Mouse (Mus musculus) heart, embryonic 10.5 days (tissue): ENCODE results near the gene Tifab. TPM values are rescaled to one million over a fixed set of nuclear protein-coding genes. Genes with fewer than 3 reads are reported as not detected.

Experiments used
- DNase-seq: peaks from one replicate; pipeline ENCODE4 v3.0.0-alpha.2; 2017; ENCODE audit warnings: low spot score
- H3K27ac ChIP-seq: fragments of 300-500 bp; sonication (generic); 2 replicates; pipeline ENCODE4 v1.5.1; 2016; ENCODE audit warnings: mild to moderate bottlenecking
- H3K27me3 ChIP-seq: fragments of 300-500 bp; sonication (generic); 2 replicates; pipeline ENCODE4 v1.6.1; 2016; ENCODE audit warnings: mild to moderate bottlenecking; ENCODE audit not compliant: poor library complexity, insufficient read depth, severe bottlenecking
- H3K36me3 ChIP-seq: fragments of 300-500 bp; sonication (generic); 2 replicates; pipeline ENCODE4 v1.6.1; 2016; ENCODE audit warnings: mild to moderate bottlenecking, moderate library complexity
- H3K4me1 ChIP-seq: fragments of 300-500 bp; sonication (generic); 2 replicates; pipeline ENCODE4 v1.6.1; 2016; ENCODE audit warnings: mild to moderate bottlenecking
- H3K4me3 ChIP-seq: fragments of 300-500 bp; sonication (generic); 2 replicates; pipeline ENCODE4 v1.5.1; 2016; ENCODE audit warnings: mild to moderate bottlenecking, moderate library complexity
- H3K9me3 ChIP-seq: fragments of 300-500 bp; sonication (generic); 2 replicates; pipeline ENCODE4 v1.6.1; 2016; ENCODE audit warnings: mild to moderate bottlenecking, moderate library complexity
- WGBS: fragments of 180-500 bp; shearing (Covaris S2); methylation state at CpG from one replicate; pipeline ENCODE4 v1.1.7; 2016; 5-methylcytosine and 5-hydroxymethylcytosine counted together
- polyA plus RNA-seq: library from polyadenylated mRNA; unstranded; fragments of >200 nt; fragmentation: Nextera tagmentation; extraction: Ambion mirVana; gene quantifications from 2 replicates; pipeline ENCODE4 v1.2.1, GENCODE M21; 2016

Gene Tifab
- polyA plus RNA-seq: 0.31 and 1.0 TPM in 2 replicates

DNA sequence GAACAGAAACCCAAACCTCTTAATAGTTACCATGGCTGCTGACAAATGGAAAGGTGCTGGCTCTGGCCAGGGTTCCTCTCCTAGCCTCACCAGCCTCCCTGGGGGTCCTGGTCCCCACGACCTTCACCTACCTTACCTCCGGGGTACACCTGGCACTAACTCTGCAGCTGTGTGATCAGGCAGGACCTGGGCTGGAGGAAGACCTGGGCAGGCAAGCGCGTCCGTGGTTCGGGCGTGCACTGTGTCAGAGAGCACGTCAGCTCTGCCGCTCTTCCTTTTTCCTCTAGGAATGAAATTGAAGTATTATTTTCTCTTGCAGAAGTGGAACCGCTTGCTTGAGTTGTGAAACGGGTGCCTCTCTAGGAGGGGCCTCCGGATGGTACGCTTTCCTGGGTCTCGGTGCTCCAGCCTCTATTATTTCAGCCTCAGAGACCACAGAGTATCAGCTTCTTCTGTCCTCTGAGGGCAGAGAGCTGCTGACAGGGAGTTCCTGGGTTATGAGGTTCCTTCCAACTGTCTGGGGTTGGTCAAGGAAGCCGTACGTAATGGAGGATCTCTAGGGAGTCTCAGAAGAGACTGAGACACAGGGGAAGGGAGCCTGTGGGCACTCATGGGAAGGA lies at the start of gene Tifab:
Tifab (minus strand) TSS at position 470 of the 620 bp plus-strand sequence.
- H3K27ac ChIP-seq: no peak within 1 kb of the TSS
- no peak for DNase-seq
- 84% methylated on average over 16 of the region's 16 CpGs for WGBS

DNA sequence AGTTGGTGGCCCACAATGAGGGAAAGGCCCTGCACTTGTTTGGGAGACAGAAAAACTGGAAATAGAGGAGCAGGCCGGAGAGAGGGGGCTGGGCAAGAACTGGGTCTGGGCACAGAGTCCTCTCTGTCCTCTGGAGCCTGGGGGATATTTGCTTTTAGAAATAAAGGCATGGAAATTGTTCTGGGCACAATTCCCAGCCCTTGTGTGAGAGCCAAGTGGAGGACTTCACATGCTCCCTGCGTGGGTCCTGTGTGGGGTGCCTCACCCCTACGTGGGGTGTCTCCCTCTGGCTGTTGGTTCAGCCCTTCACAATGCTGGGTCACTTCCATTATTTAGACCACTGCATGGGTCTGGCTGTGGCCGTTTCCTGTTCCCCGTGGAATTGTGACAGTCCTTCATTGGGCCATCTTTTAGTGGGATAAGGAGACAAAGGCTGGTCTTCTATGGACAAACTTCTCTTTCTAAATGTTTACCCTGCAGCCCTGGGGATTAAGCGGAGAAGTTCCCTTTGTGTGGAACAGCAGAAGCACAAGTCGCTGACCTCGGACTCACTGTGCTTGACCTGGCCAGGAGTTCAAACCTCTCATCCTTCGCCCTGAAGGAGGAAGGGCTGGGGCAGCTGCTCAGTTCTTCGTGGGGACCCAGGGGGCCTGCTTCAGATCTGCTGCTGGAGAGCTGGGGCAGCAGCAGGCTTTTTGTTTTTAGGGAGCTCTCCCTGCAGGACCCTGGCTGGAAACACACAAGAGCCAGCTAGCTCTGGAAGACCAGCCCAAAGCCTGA lies 47.7 kb upstream of the Tifab start:
- no peak for DNase-seq
- Histone ChIP-seq H3K4me3 (no peak overlapping the region), H3K36me3 (no peaks in the 10 kb centered on the region), H3K27me3 (peaks cover 100% of the 10 kb centered on the region), H3K9me3 (no peaks in the 10 kb centered on the region), H3K27ac (no peak overlapping the region), H3K4me1 (peaks cover 17% of the 10 kb centered on the region)
- WGBS: 35% methylated on average over 10 of the region's 10 CpGs

More for the DNA sequence above, at the start of gene Tifab:
- Histone ChIP-seq H3K9me3 (no peaks in the 10 kb centered on the region), H3K36me3 (no peaks in the 10 kb centered on the region), H3K4me3 (no peak within 1 kb of the TSS), H3K27me3 (peaks cover 34% of the 10 kb centered on the region), H3K4me1 (no peaks in the 10 kb centered on the region)

DNA sequence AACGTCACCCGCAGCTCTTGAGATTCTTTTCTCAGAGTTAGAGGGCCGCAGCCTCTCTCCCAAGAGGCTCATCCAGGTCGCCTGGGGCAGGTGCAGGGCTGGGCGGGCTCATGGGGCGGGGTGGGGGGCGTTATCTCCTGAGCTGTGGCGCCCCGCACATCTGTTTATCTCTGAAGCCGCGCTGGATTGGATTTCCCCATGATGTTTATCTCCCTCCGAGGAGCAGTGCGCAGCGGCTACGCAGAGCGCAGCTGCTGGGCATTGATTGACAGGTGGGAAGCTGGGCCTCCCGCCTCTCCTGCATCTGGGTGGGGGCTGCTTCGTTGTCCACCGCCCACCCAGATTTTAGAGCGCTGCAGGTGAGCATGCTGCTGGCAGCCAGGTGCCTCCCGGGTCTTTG lies 44.9 kb upstream of the Tifab start:
- no peak overlapping the region for H3K4me3 ChIP-seq
- 3% methylated on average over 21 of the region's 21 CpGs for WGBS
- no peaks in the 10 kb centered on the region for H3K36me3 ChIP-seq
- no peaks in the 10 kb centered on the region for H3K9me3 ChIP-seq
- DNase-seq: no peak
- H3K27me3 ChIP-seq: peaks cover 99% of the 10 kb centered on the region
- no peak overlapping the region for H3K27ac ChIP-seq
- peaks cover 22% of the 10 kb centered on the region for H3K4me1 ChIP-seq

DNA sequence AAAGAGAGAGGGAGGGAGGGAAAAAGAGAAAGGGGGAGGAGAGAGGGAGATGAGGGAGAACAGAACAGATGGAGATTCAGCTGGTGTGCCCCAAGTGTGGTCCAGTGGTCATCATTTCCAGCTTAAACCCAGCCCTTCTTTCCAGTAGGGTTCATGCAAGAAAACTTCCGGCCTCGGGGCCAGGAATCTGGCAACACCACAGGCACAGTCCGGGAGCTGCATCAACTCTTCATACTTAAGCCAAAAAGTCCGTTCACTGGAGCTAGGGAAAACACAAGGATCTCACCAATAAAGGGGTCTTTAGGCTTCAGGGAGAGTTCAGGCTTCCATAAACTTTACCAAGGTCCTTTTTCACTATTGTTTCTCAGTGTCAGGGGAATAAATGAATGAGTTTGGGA lies 44.2 kb upstream of the Tifab start:
- Histone ChIP-seq H3K27ac (no peak overlapping the region), H3K9me3 (no peaks in the 10 kb centered on the region), H3K4me1 (peaks cover 22% of the 10 kb centered on the region), H3K36me3 (no peaks in the 10 kb centered on the region), H3K27me3 (peaks cover 99% of the 10 kb centered on the region), H3K4me3 (peak overlapping the region; percentile 59)
- no peak for DNase-seq
- WGBS: 7% methylated on average over 4 of the region's 4 CpGs

DNA sequence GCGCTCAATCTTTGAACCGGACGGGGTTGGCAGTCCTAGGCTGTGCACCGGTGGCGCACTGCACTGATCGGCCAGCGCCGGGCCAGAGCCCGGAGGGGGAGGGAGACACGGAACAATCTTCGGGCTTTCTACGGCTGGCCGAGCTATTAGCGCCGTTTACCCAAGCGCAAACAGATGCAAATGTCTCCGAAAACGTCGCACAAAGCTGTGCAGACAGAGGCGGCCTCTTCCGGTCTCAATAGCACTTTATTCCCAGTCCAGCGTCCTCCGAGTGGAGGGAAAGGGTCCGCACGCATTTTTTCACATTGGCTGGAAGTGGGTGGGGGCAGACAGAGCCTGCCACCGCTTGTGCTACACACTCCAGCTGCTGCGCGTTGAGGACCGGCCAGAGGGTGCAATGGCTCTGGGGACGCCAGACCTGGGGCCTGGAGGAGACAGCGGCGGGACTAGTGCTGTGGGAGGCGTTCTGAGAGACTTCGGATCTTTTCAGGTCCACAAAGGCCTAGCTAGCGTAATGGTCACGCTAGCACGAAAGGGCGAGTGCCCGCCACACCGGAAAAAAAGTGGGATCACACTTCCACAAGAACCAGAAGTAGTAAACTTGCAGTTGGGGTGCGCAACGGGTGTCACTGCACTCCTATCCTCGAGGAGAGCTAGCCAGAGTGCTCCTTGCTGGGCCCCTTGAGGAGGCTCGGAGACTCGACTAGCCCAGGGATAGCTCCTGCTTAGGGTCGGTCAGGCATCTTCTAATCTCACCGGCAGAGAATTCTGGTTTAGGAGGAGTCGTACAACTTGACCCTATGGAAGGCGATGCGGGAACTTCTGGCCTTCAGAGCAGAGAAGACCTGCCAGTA lies 43.5 kb upstream of the Tifab start:
- H3K27me3 ChIP-seq: peaks cover 97% of the 10 kb centered on the region
- H3K9me3 ChIP-seq: no peaks in the 10 kb centered on the region
- DNase-seq: no peak
- H3K4me1 ChIP-seq: peaks cover 22% of the 10 kb centered on the region
- WGBS: 1% methylated on average over 50 of the region's 50 CpGs
- peak overlapping the region; percentile 17; the same call in 1 of the 2 replicates for H3K27ac ChIP-seq
- no peaks in the 10 kb centered on the region for H3K36me3 ChIP-seq
- peak overlapping the region; percentile 59 for H3K4me3 ChIP-seq

DNA sequence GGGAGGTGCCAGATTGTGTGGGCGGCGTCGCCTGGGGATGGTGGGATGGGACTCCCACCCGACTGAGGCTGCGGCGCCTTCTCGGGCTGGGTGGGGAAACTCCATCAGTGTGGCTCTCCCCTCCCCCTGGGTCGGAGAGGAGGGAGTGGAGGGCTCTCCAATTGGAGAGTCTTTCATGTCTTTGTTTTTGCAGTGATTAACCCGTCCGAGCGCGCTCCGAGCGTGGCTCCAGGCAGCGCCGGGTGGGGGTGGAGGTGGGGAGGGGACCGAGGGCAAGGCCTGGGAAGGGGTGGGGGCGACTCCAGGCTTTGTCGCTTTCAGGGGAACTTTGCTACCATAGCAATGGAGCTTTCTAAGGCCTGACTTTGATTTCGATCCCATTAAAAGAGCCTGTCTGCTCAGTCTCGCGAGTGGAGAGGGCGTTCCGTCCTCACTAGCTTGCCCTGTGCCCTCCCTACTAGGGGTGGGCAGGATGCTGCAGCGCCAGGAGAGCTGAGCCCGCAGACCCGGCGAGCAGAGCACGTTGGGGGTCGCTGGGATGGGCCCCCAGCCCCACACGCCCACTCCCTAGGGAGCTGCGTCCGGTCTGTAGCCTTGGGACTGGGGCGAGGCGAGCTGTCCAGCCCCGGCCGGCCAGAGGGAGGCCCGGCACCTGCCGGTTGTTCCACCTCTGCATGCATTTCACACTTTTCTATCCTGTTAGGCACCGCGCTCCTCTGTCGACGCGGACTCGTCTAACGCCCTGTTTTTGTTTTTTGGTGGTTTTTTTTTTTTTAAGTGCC lies 42.6 kb upstream of the Tifab start:
- H3K9me3 ChIP-seq: no peaks in the 10 kb centered on the region
- peak overlapping the region; percentile 56 for H3K27ac ChIP-seq
- peak overlapping the region; percentile 59 for H3K4me3 ChIP-seq
- H3K36me3 ChIP-seq: no peaks in the 10 kb centered on the region
- H3K4me1 ChIP-seq: peaks cover 28% of the 10 kb centered on the region
- WGBS: under 1% methylated on average over 46 of the region's 46 CpGs
- no peak for DNase-seq
- H3K27me3 ChIP-seq: peaks cover 97% of the 10 kb centered on the region

DNA sequence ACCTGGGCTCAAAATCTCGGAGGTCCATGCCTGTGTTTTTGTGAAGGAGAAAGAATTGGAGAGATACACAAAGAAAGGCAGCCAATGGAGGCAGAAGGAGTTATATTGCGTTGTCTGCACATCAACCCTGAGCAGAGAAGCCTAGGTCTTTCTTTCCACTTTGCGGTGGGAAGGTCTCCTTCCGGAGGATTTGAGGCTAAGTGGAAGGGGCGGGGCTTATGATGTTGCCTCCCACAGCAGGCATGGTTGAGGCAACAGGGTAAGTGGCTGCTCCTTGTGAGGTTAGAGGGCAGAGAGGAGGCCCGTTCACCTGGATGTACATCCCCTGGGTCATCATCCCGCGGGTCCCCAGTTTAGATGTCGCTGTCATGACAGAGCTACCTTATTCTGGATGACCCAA lies 40.6 kb upstream of the Tifab start:
- Histone ChIP-seq H3K4me3 (no peak overlapping the region), H3K4me1 (peaks cover 40% of the 10 kb centered on the region), H3K27me3 (peaks cover 97% of the 10 kb centered on the region), H3K27ac (no peak overlapping the region), H3K36me3 (no peaks in the 10 kb centered on the region), H3K9me3 (no peaks in the 10 kb centered on the region)
- 52% methylated on average over 9 of the region's 9 CpGs for WGBS
- no peak for DNase-seq

DNA sequence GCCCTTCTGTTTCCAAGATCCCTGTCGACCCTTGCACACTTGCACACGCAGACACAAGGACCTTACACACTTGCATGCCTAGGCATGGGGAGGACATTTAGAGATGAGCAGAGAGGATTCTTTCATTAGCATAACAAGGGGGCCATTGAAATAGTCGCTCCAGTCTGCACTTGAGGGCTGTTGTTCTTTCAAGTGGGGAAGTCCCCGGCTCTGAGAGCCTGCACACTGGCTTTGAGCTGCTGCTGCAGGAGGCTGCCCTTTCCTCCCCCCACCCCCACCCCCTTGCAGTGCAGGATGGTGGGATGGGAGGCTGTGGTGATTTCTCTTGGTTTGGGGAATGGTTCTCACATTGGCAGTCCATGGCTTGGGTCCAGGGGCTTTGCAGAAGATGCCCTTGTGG lies 37.4 kb upstream of the Tifab start:
- Histone ChIP-seq H3K27me3 (peaks cover 97% of the 10 kb centered on the region), H3K27ac (no peak overlapping the region), H3K4me1 (peaks cover 20% of the 10 kb centered on the region), H3K36me3 (no peaks in the 10 kb centered on the region), H3K4me3 (no peak overlapping the region), H3K9me3 (peaks cover under 1% of the 10 kb centered on the region; the same call in 1 of the 2 replicates)
- WGBS: 22% methylated on average over 4 of the region's 4 CpGs
- no peak for DNase-seq

DNA sequence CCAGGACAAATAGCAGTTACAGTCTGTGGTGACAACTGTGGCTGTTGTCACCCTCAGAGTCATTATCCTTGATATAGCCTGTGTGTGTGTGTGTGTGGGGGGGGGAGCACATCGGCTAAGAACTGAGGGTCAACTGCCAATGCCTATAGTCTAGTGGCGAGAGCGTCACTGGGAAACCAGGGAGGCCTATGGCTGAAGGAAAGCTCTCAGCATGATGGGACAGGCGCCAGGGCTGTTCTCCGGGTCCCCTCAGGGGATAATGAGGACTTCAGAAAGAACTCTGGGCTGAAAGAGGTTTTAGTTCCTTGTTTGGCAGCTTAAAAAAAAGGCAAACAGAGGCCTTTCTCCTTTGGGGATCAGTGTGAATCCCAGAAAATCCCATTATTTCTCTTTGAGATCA lies 35.9 kb upstream of the Tifab start:
- peaks cover 18% of the 10 kb centered on the region for H3K4me1 ChIP-seq
- no peak overlapping the region for H3K4me3 ChIP-seq
- WGBS: 40% methylated on average over 5 of the region's 5 CpGs
- H3K27ac ChIP-seq: no peak overlapping the region
- H3K27me3 ChIP-seq: peaks cover 97% of the 10 kb centered on the region
- no peaks in the 10 kb centered on the region for H3K36me3 ChIP-seq
- no peak for DNase-seq
- H3K9me3 ChIP-seq: peaks cover 6% of the 10 kb centered on the region; the same call in 1 of the 2 replicates

DNA sequence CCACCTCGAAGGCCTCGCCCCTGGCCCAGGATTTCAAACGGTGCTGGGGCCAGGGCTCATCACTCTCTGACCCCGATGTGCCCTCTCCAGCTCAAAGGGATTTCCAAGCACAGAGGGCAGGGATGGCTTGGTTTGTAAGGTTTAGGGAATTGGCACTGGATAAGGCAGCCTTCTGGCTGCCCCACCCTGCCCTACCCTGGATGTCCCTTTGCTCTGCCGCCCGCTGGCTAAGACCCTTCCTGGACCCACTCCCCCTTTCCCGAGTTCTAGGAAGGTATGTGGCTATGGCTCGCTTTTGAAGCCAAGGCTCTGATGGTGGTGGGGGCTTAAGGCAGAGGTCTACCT lies 30.4 kb upstream of the Tifab start:
- WGBS: 16% methylated on average over 8 of the region's 8 CpGs
- peaks cover 82% of the 10 kb centered on the region for H3K27me3 ChIP-seq

DNA sequence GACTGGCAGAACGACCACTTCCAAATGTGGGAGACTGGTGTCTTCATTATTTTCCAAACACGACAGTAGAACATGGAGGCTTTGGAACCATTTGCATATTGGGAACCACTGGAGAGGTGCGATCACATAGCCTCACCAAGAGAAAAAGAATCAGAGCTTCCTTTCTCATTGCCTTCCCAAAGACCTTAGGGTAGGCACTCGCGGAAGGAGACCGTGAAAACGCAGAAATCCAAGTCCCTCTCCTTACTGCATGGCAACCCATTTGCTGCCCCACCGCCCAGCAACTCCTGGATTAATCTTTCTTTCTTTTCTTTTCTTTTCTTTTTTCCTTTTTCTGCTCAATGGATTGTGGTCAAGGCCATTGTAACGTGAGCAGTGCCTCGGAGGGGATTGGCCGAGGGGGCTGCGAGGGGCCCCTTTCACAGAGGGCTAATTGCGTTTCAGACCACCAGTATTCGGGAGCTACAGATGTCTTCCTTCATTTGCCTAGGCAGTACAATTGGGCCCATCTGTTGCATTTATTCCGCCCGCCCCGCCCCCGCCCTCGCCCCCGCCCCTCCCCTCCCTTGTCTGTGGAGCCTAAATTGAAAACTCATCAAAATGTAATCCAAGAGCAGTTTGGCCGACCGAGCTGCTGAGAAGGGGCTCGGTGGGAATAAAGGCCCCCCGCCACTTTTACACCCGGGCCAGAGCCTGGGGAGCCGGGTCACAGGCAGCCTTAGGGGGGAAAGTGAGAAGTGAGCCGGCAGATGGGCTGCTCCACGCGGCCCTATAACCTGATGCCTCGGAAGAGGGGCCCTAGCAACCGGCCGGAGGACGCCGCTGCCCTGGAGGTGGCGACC lies 29.8 kb upstream of the Tifab start:
- H3K36me3 ChIP-seq: no peaks in the 10 kb centered on the region
- no peak overlapping the region; the same call in 1 of the 2 replicates for H3K27ac ChIP-seq
- no peak for DNase-seq
- H3K4me1 ChIP-seq: peaks cover 18% of the 10 kb centered on the region
- H3K27me3 ChIP-seq: peaks cover 76% of the 10 kb centered on the region
- peaks cover 6% of the 10 kb centered on the region; the same call in 1 of the 2 replicates for H3K9me3 ChIP-seq
- 5% methylated on average over 35 of the region's 35 CpGs for WGBS
- peak overlapping the region; percentile 45 for H3K4me3 ChIP-seq

More for the DNA sequence above, 30.4 kb upstream of the Tifab start:
- DNase-seq: no peak
- Histone ChIP-seq H3K4me3 (peak overlapping the region; percentile 45), H3K27ac (no peak overlapping the region; the same call in 1 of the 2 replicates), H3K9me3 (peaks cover 6% of the 10 kb centered on the region; the same call in 1 of the 2 replicates), H3K4me1 (peaks cover 18% of the 10 kb centered on the region), H3K36me3 (no peaks in the 10 kb centered on the region)
